Comparison of ENCODE assay signal across 8 mouse cellular contexts in genomic region chr13:92844586-92845221, GRCm38 (mm10). TPM values are rescaled to one million over a fixed set of nuclear protein-coding genes. Genes with fewer than 3 reads are reported as not detected.
DNase-seq lines count a peak whose midpoint lies in the region; ATAC-seq lines count a peak whose summit lies in the region.

Gene Mtx3 (plus strand): TSS chr13:92844760.

- peaks cover 4% of the 10 kb centered on the region; the same call in 1 of the 2 replicates for H3K27me3 ChIP-seq in intestine, embryonic 14.5 days (replicated peaks; ENCODE audit: control insufficient read depth, insufficient read depth, low read length)

- peaks cover 27% of the 10 kb centered on the region for H3K36me3 ChIP-seq in intestine, embryonic 14.5 days (ENCODE audit: control insufficient read depth, insufficient read depth, low read length)

- ATAC-seq in intestine, embryonic 14.5 days (replicated peaks; ENCODE audit: low FRiP score, low TSS enrichment, low read depth) = peak; percentile 97
- peak; percentile 76 for ATAC-seq in megakaryocyte-erythroid progenitor cell, adult 5-6 weeks (replicated peaks; ENCODE audit: low FRiP score, low TSS enrichment, poor library complexity, severe bottlenecking)

- peak within 1 kb of the TSS; percentile 87 for H3K4me3 ChIP-seq in intestine, embryonic 14.5 days (ENCODE audit: low read depth, low read length)

- H3K4me1 ChIP-seq in intestine, embryonic 14.5 days (replicated peaks; ENCODE audit: control insufficient read depth, insufficient read depth, low read length) = peaks cover 6% of the 10 kb centered on the region; the same call in 1 of the 2 replicates

- WGBS in intestine, embryonic 14.5 days = 1% methylated on average over 40 of the region's 40 CpGs

- intact Hi-C loops in left cerebral cortex, postnatal 14 days (cut with DNase I) = no loop called here

- peak; percentile 89 to 96 for DNase-seq in adrenal gland, adult (ENCODE audit: inconsistent age in 2 of 2, low spot score in 1 of 2)
- DNase-seq in embryo, embryonic 10.5 days (ENCODE audit: low spot score) = peak; percentile 92
- DNase-seq in gastrocnemius, postnatal 25 days = peak; percentile 78
- DNase-seq in intestine, embryonic 14.5 days (ENCODE audit: low spot score) = peak; percentile 93
- peak; percentile 82 to 86 for DNase-seq in left cerebral cortex, postnatal 14 days (ENCODE audit: low spot score in 2 of 2)
- peak; percentile 87 for DNase-seq in right cerebral cortex, postnatal 14 days
- DNase-seq in urinary bladder, postnatal 25 days (ENCODE audit: low spot score) = peak; percentile 81

- peak within 1 kb of the TSS; percentile 74 for H3K4me2 ChIP-seq in intestine, embryonic 14.5 days (ENCODE audit: low read length)

- H3K9me3 ChIP-seq in intestine, embryonic 14.5 days (ENCODE audit: control insufficient read depth, low read length) = no peaks in the 10 kb centered on the region

- H3K9ac ChIP-seq in intestine, embryonic 14.5 days (ENCODE audit: low read length) = peak within 1 kb of the TSS; percentile 79

- peak within 1 kb of the TSS; percentile 81 for H3K27ac ChIP-seq in intestine, embryonic 14.5 days (ENCODE audit: low read depth)

RNA-seq across cellular contexts. Expression of gene Mtx3, which starts in this region (rescaled TPM):
- 1 to 10 TPM; 3.2 to 4.4 TPM for total RNA-seq in gastrocnemius, postnatal 25 days (2021)
- 6.3 TPM in 2 replicates for polyA plus RNA-seq in intestine, embryonic 14.5 days (2014; fragmentation: Nextera tagmentation; extraction: Ambion mirVana)
- 10 to 100 TPM; 25.0 to 26.5 TPM for total RNA-seq in left cerebral cortex, postnatal 14 days (2021)
- 15.5 and 17.9 TPM in 2 replicates for total RNA-seq in megakaryocyte-erythroid progenitor cell, adult 5-6 weeks (2014; fragmentation: Nextera tagmentation)
- total RNA-seq in megakaryocyte-erythroid progenitor cell, adult 5-6 weeks (2017) = 6.7 and 11.2 TPM in 2 replicates

Comparison
In these comparisons a context has a peak if more than half of its experiments do, and no peak if none do; other contexts are left out.
1. Peak in every context shown above with its lines: DNase-seq, ATAC-seq, H3K4me3 ChIP-seq and H3K27ac ChIP-seq.